Mouse (Mus musculus) cerebellum, adult 2 months (tissue): ENCODE results near the gene Msi2. TPM values are rescaled to one million over a fixed set of nuclear protein-coding genes. Genes with fewer than 3 reads are reported as not detected.

ENCODE experiments used
- DNase-seq, 2 experiments: peaks; one replicate each; pipeline ENCODE4 v3.0.0; 2021
- H3K27ac ChIP-seq: fragments of 200-500 bp; 2 replicates; pipeline ENCODE4 v1.5.1; 2012; ENCODE audit warnings: low read length, control low read depth, inconsistent platforms; ENCODE audit not compliant: insufficient read depth
- H3K27me3 ChIP-seq: fragments of 200-500 bp; 2 replicates; pipeline ENCODE4 v1.6.1; 2012; ENCODE audit warnings: inconsistent platforms, mild to moderate bottlenecking, low read length, moderate library complexity; ENCODE audit not compliant: control insufficient read depth, insufficient read depth
- H3K4me1 ChIP-seq: fragments of 200-500 bp; 2 replicates; pipeline ENCODE4 v1.6.1; 2011; ENCODE audit warnings: low read length; ENCODE audit not compliant: control insufficient read depth, insufficient read depth
- H3K4me3 ChIP-seq: fragments of 200-500 bp; replicated peaks from 2 replicates; pipeline ENCODE3; 2011; ENCODE audit warnings: mild to moderate bottlenecking, low read depth, low read length, control low read depth; ENCODE audit not compliant: insufficient read depth
- CTCF ChIP-seq: fragments of 200-500 bp; IDR thresholded peaks from 2 replicates; pipeline ENCODE4 v1.5.1; 2011; ENCODE audit warnings: low read depth, mild to moderate bottlenecking, control low read depth, low read length, moderate library complexity, borderline replicate concordance; ENCODE audit not compliant: insufficient read depth
- POLR2A ChIP-seq: fragments of 200-500 bp; IDR thresholded peaks from 2 replicates; pipeline ENCODE4 v1.6.1; 2011; ENCODE audit warnings: low read length, control low read depth, borderline replicate concordance; ENCODE audit not compliant: insufficient read depth
- WGBS: fragments of 180-500 bp; shearing (Covaris S2); methylation state at CpG from one replicate; pipeline ENCODE4 v1.1.7; 2018; 5-methylcytosine and 5-hydroxymethylcytosine counted together
- polyA plus RNA-seq: library from polyadenylated mRNA; depleted of rRNA; stranded (reverse); fragments of >200 nt; gene quantifications from 2 replicates; pipeline ENCODE4 v1.2.3, GENCODE M21; 2012

The Msi2 gene
- polyA plus RNA-seq, 1 experiment = 87.3 TPM

- H3K27ac ChIP-seq = no peak overlapping the region
- no peak for DNase-seq
- peaks cover 23% of the 10 kb centered on the region for H3K4me1 ChIP-seq
- H3K4me3 ChIP-seq = no peak overlapping the region
- no peaks in the 10 kb centered on the region for H3K27me3 ChIP-seq
- no peak for TF ChIP-seq POLR2A
- TF ChIP-seq CTCF = no peak
- WGBS = 94% methylated on average over 5 of the region's 5 CpGs
Observed at GRCm38 (mm10) chr11:88522114-88522513, 196.2 kb downstream of the Msi2 start.

GRCm38 (mm10) chr11:88520951-88521730 is 197.2 kb downstream of the Msi2 start:
- WGBS = 66% methylated on average over 19 of the region's 19 CpGs
- H3K4me3 ChIP-seq = no peak overlapping the region
- peaks cover 28% of the 10 kb centered on the region for H3K4me1 ChIP-seq
- H3K27ac ChIP-seq = no peak overlapping the region
- no peak for DNase-seq
- no peak for TF ChIP-seq CTCF
- TF ChIP-seq POLR2A = no peak
- no peaks in the 10 kb centered on the region for H3K27me3 ChIP-seq

GRCm38 (mm10) chr11:88518361-88518760 is 200.0 kb downstream of the Msi2 start:
- TF ChIP-seq CTCF = no peak
- no peak for TF ChIP-seq POLR2A
- Histone ChIP-seq H3K4me3 (no peak overlapping the region), H3K27me3 (no peaks in the 10 kb centered on the region), H3K27ac (no peak overlapping the region), H3K4me1 (peaks cover 27% of the 10 kb centered on the region)
- WGBS = 99% methylated on average over 3 of the region's 3 CpGs
- no peak for DNase-seq

- peaks cover 30% of the 10 kb centered on the region for H3K4me1 ChIP-seq
Observed at GRCm38 (mm10) chr11:88516596-88517485, 201.5 kb downstream of the Msi2 start.

GRCm38 (mm10) chr11:88515736-88516583 is 202.4 kb downstream of the Msi2 start:
- Histone ChIP-seq H3K4me1 (peaks cover 30% of the 10 kb centered on the region), H3K27me3 (no peaks in the 10 kb centered on the region), H3K27ac (no peak overlapping the region), H3K4me3 (no peak overlapping the region)
- no peak for DNase-seq
- 76% methylated on average over 6 of the region's 6 CpGs for WGBS
- TF ChIP-seq POLR2A = no peak
- no peak for TF ChIP-seq CTCF

More at GRCm38 (mm10) chr11:88516596-88517485, 201.5 kb downstream of the Msi2 start:
- 62% methylated on average over 12 of the region's 12 CpGs for WGBS
- H3K4me3 ChIP-seq = no peak overlapping the region
- TF ChIP-seq POLR2A = no peak
- TF ChIP-seq CTCF = no peak
- no peak overlapping the region for H3K27ac ChIP-seq
- no peak for DNase-seq
- no peaks in the 10 kb centered on the region for H3K27me3 ChIP-seq

GRCm38 (mm10) chr11:88515267-88515666 is 203.0 kb downstream of the Msi2 start:
- H3K4me3 ChIP-seq = no peak overlapping the region
- H3K27me3 ChIP-seq = no peaks in the 10 kb centered on the region
- WGBS = 81% methylated on average over 2 of the region's 2 CpGs
- no peak overlapping the region for H3K27ac ChIP-seq
- TF ChIP-seq CTCF = no peak
- DNase-seq = no peak
- H3K4me1 ChIP-seq = peaks cover 33% of the 10 kb centered on the region

- Histone ChIP-seq H3K27ac (no peak overlapping the region), H3K27me3 (no peaks in the 10 kb centered on the region), H3K4me1 (peaks cover 41% of the 10 kb centered on the region), H3K4me3 (no peak overlapping the region)
- no peak for DNase-seq
- 69% methylated on average over 12 of the region's 12 CpGs for WGBS
- no peak for TF ChIP-seq POLR2A
- TF ChIP-seq CTCF = no peak
Observed at GRCm38 (mm10) chr11:88514151-88514926, 204.0 kb downstream of the Msi2 start.
